Mouse (Mus musculus) hindbrain, embryonic 10.5 days (tissue): ENCODE results near the gene Ikbkg. TPM values are rescaled to one million over a fixed set of nuclear protein-coding genes. Genes with fewer than 3 reads are reported as not detected.

Experiments
- polyA plus RNA-seq: library from polyadenylated mRNA; unstranded; fragments of >200 nt; fragmentation: Nextera tagmentation; extraction: Ambion mirVana; gene quantifications from 2 replicates; pipeline ENCODE4 v1.2.1, GENCODE M21; 2016

Ikbkg gene
- polyA plus RNA-seq, 1 experiment from 2014 or later = 17.0 TPM

Other genes with a start within 250 kb of the Ikbkg start
- gene Tex28, start 225.5 kb upstream of the Ikbkg start, polyA plus RNA-seq = not detected in 2 replicates
- not detected in 2 replicates for gene Tktl1, start 216.0 kb upstream of the Ikbkg start, polyA plus RNA-seq
- gene Flna, start 143.5 kb upstream of the Ikbkg start, polyA plus RNA-seq = 215 and 271 TPM in 2 replicates
- 23.5 and 24.4 TPM in 2 replicates for gene Emd, start 138.6 kb upstream of the Ikbkg start, polyA plus RNA-seq
- gene Rpl10, start 122.5 kb upstream of the Ikbkg start, polyA plus RNA-seq = 697 and 756 TPM in 2 replicates
- 70.6 and 76.1 TPM in 2 replicates for gene Taz, start 111.4 kb upstream of the Ikbkg start, polyA plus RNA-seq
- gene Dnase1l1, start 111.0 kb upstream of the Ikbkg start, polyA plus RNA-seq = 3.6 and 5.2 TPM in 2 replicates
- 103 and 112 TPM in 2 replicates for gene Atp6ap1, start 96.2 kb upstream of the Ikbkg start, polyA plus RNA-seq
- 331 and 436 TPM in 2 replicates for gene Gdi1, start 88.3 kb upstream of the Ikbkg start, polyA plus RNA-seq
- 66.4 and 67.8 TPM in 2 replicates for gene Fam50a, start 80.3 kb upstream of the Ikbkg start, polyA plus RNA-seq
- gene Plxna3, start 64.2 kb upstream of the Ikbkg start, polyA plus RNA-seq = 21.2 and 26.6 TPM in 2 replicates
- 113 and 120 TPM in 2 replicates for gene Lage3, start 39.7 kb upstream of the Ikbkg start, polyA plus RNA-seq
- gene Ubl4a, start 20.1 kb upstream of the Ikbkg start, polyA plus RNA-seq = 66.2 and 68.1 TPM in 2 replicates
- gene Slc10a3, start 19.9 kb upstream of the Ikbkg start, polyA plus RNA-seq = 9.3 and 10.8 TPM in 2 replicates
- gene Fam3a, start within 50 bp of the Ikbkg start, polyA plus RNA-seq = 27.3 and 30.8 TPM in 2 replicates
- 53.9 and 56.4 TPM in 2 replicates for gene G6pdx, start 35.9 kb downstream of the Ikbkg start, polyA plus RNA-seq
- not detected in 2 replicates for gene Gm6880, start 88.1 kb downstream of the Ikbkg start, polyA plus RNA-seq
- not detected in 2 replicates for gene Olfr1326-ps1, start 181.6 kb downstream of the Ikbkg start, polyA plus RNA-seq
- gene Olfr1325, start 199.4 kb downstream of the Ikbkg start, polyA plus RNA-seq = not detected in 2 replicates